In genomic region chrX:103820307-103821194, GRCm38 (mm10) we compare ENCODE assay signal across 8 mouse cellular contexts. TPM values are rescaled to one million over a fixed set of nuclear protein-coding genes. Genes with fewer than 3 reads are reported as not detected.
DNase-seq lines count a peak whose midpoint lies in the region; ATAC-seq and TF ChIP-seq lines count a peak whose summit lies in the region.

No protein-coding gene starts in this region.

- 0 out of 2 replicates have a peak, but pooled peaks cover 2% of the 10 kb centered on the region for H3K4me1 ChIP-seq in heart, embryonic 10.5 days
- H3K4me1 ChIP-seq in kidney, postnatal 0 days (replicated peaks; ENCODE audit: insufficient read depth, low read length), result no peaks in the 10 kb centered on the region
- peaks cover 7% of the 10 kb centered on the region for H3K4me1 ChIP-seq in midbrain, embryonic 12.5 days

- peaks cover 85% of the 10 kb centered on the region for H3K27me3 ChIP-seq in heart, embryonic 10.5 days (ENCODE audit: insufficient read depth, poor library complexity, severe bottlenecking)
- no peaks in the 10 kb centered on the region for H3K27me3 ChIP-seq in kidney, postnatal 0 days (ENCODE audit: insufficient read depth, low read length)
- peaks cover 85% of the 10 kb centered on the region for H3K27me3 ChIP-seq in midbrain, embryonic 12.5 days

- ATAC-seq in kidney, postnatal 0 days (replicated peaks; ENCODE audit: low FRiP score, low read depth), result 0 out of 2 replicates have a peak, but pooled peaks have one; percentile 24
- ATAC-seq in midbrain, embryonic 12.5 days (ENCODE audit: low FRiP score, low read depth), result 0 out of 2 replicates have a peak, but pooled peaks have one; percentile 8

- H3K9ac ChIP-seq in kidney, postnatal 0 days (ENCODE audit: low read depth, low read length), result peak overlapping the region; percentile 58
- H3K9ac ChIP-seq in midbrain, embryonic 12.5 days (replicated peaks), result peak overlapping the region; percentile 66

- no peaks in the 10 kb centered on the region for H3K36me3 ChIP-seq in heart, embryonic 10.5 days
- H3K36me3 ChIP-seq in kidney, postnatal 0 days (ENCODE audit: insufficient read depth, low read length), result no peaks in the 10 kb centered on the region
- H3K36me3 ChIP-seq in midbrain, embryonic 12.5 days, result no peaks in the 10 kb centered on the region

- H3K9me3 ChIP-seq in heart, embryonic 10.5 days, result no peaks in the 10 kb centered on the region
- H3K9me3 ChIP-seq in kidney, postnatal 0 days (replicated peaks; ENCODE audit: low read length), result no peaks in the 10 kb centered on the region
- no peaks in the 10 kb centered on the region for H3K9me3 ChIP-seq in midbrain, embryonic 12.5 days

- WGBS in heart, embryonic 10.5 days, result 23% methylated on average over 35 of the region's 35 CpGs
- WGBS in kidney, postnatal 0 days, result 33% methylated on average over 35 of the region's 35 CpGs
- 24% methylated on average over 35 of the region's 35 CpGs for WGBS in midbrain, embryonic 12.5 days

- peak; percentile 9 to 13 for DNase-seq in layer of hippocampus, postnatal 10 days (ENCODE audit: low spot score in 2 of 2)
- no peak for DNase-seq in layer of hippocampus, adult 9-10 months (ENCODE audit: low spot score)
- DNase-seq in cerebellum, postnatal 10 days, result peak; percentile 27 to 46
- no peak for DNase-seq in heart, embryonic 10.5 days (ENCODE audit: low spot score)
- DNase-seq in kidney, postnatal 0 days (ENCODE audit: low spot score), result peak; percentile 11
- no peak for DNase-seq in B cell, adult 2 months
- DNase-seq in spleen, adult 18-20 months, result no peak

- peak overlapping the region; percentile 62 for H3K4me3 ChIP-seq in heart, embryonic 10.5 days
- peak overlapping the region; percentile 51 for H3K4me3 ChIP-seq in kidney, postnatal 0 days (replicated peaks; ENCODE audit: low read depth, low read length)
- H3K4me3 ChIP-seq in midbrain, embryonic 12.5 days, result peak overlapping the region; percentile 55

- H3K4me2 ChIP-seq in kidney, postnatal 0 days (ENCODE audit: low read length), result peak overlapping the region; percentile 76
- H3K4me2 ChIP-seq in midbrain, embryonic 12.5 days (replicated peaks), result peak overlapping the region; percentile 77

- 0 out of 2 replicates have a peak overlapping the region, but pooled peaks have one; percentile 83 for H3K27ac ChIP-seq in heart, embryonic 10.5 days
- H3K27ac ChIP-seq in kidney, postnatal 0 days, result no peak overlapping the region
- no peak overlapping the region for H3K27ac ChIP-seq in midbrain, embryonic 12.5 days (replicated peaks)

- TF ChIP-seq CTCF in kidney, postnatal 0 days (IDR thresholded peaks at IDR 0.05; ENCODE audit: low read depth), result no peak

RNA-seq across cellular contexts. Expression of gene Slc16a2, which starts 1.2 kb away (rescaled TPM):
- total RNA-seq in layer of hippocampus, postnatal 10 days (2021), result 10 to 100 TPM; 83.3 to 92.3 TPM
- 6.0 and 8.4 TPM in 2 replicates for polyA plus RNA-seq in heart, embryonic 10.5 days (2016; fragmentation: Nextera tagmentation; extraction: Ambion mirVana)
- polyA plus RNA-seq in kidney, postnatal 0 days (2015; fragmentation: Nextera tagmentation; extraction: Ambion mirVana), result 13.6 and 14.8 TPM in 2 replicates
- polyA plus RNA-seq in midbrain, embryonic 12.5 days (2016; fragmentation: Nextera tagmentation; extraction: Ambion mirVana), result 12.6 and 16.9 TPM in 2 replicates

Comparison
In these comparisons a context has a peak if more than half of its experiments do, and no peak if none do; other contexts are left out.
1. DNase-seq: peak in layer of hippocampus, postnatal 10 days (2 of 2), cerebellum, postnatal 10 days (2 of 2) and kidney, postnatal 0 days (single experiment); none in layer of hippocampus, adult 9-10 months (single experiment), heart, embryonic 10.5 days (single experiment), B cell, adult 2 months (0 of 2) and spleen, adult 18-20 months (0 of 2).
2. Peak in every context shown above with its lines, with median percentiles within 50 percentile points of each other: H3K4me3 ChIP-seq.